Mouse (Mus musculus): ENCODE data around the gene Alpi. TPM values are rescaled to one million over a fixed set of nuclear protein-coding genes. Genes with fewer than 3 reads are reported as not detected.

Alpi gene
- total RNA-seq (2018; cell fraction: chromatin; rRNA removed): not detected
- not detected for total RNA-seq (2018; cell fraction: cytosol; rRNA removed)
- not detected for total RNA-seq (2018; cell fraction: nucleus; rRNA removed)
- not detected in 3 replicates for polyA plus RNA-seq (2018)

- Histone ChIP-seq H3K4me3 (ENCODE audit: inconsistent target) (no peak within 1 kb of the TSS), H3K36me3 (ENCODE audit: inconsistent target) (no peaks in the 10 kb centered on the region), H3K79me2 (ENCODE audit: inconsistent target) (no peaks in the 10 kb centered on the region), H3K27ac (no peak within 1 kb of the TSS)
- 100% methylated on average over 1 of the region's 1 CpGs for WGBS (ENCODE audit: missing documents)
Measured at GRCm38 (mm10) chr1:87101411-87101810, at the start of gene Alpi. Gene Alpi (minus strand): TSS chr1:87101606.

GRCm38 (mm10) chr1:87149422-87149821 lies 48.0 kb upstream of the Alpi start:
- H3K4me3 ChIP-seq (ENCODE audit: inconsistent target): no peak overlapping the region
- WGBS (ENCODE audit: missing documents): 29% methylated on average over 13 of the region's 13 CpGs
- no peaks in the 10 kb centered on the region for H3K36me3 ChIP-seq (ENCODE audit: inconsistent target)
- H3K79me2 ChIP-seq (ENCODE audit: inconsistent target): no peaks in the 10 kb centered on the region
- H3K27ac ChIP-seq: no peak overlapping the region

- no peak overlapping the region for H3K27ac ChIP-seq
- H3K79me2 ChIP-seq (ENCODE audit: inconsistent target): no peaks in the 10 kb centered on the region
- WGBS (ENCODE audit: missing documents): 87% methylated on average over 10 of the region's 10 CpGs
- H3K36me3 ChIP-seq (ENCODE audit: inconsistent target): no peaks in the 10 kb centered on the region
- H3K4me3 ChIP-seq (ENCODE audit: inconsistent target): no peak overlapping the region
Measured at GRCm38 (mm10) chr1:87143141-87143540, 41.7 kb upstream of the Alpi start.

- no peaks in the 10 kb centered on the region for H3K79me2 ChIP-seq (ENCODE audit: inconsistent target)
- no peak overlapping the region for H3K27ac ChIP-seq
- 81% methylated on average over 9 of the region's 9 CpGs for WGBS (ENCODE audit: missing documents)
- H3K4me3 ChIP-seq (ENCODE audit: inconsistent target): no peak overlapping the region
- H3K36me3 ChIP-seq (ENCODE audit: inconsistent target): no peaks in the 10 kb centered on the region
Measured at GRCm38 (mm10) chr1:87142456-87142855, 41.0 kb upstream of the Alpi start.

- H3K27ac ChIP-seq: no peak overlapping the region
- 94% methylated on average over 3 of the region's 4 CpGs for WGBS (ENCODE audit: missing documents)
- no peak overlapping the region for H3K4me3 ChIP-seq (ENCODE audit: inconsistent target)
- no peaks in the 10 kb centered on the region for H3K36me3 ChIP-seq (ENCODE audit: inconsistent target)
- no peaks in the 10 kb centered on the region for H3K79me2 ChIP-seq (ENCODE audit: inconsistent target)
Measured at GRCm38 (mm10) chr1:87141550-87141949, 40.1 kb upstream of the Alpi start.

- Histone ChIP-seq H3K27ac (no peak overlapping the region), H3K4me3 (ENCODE audit: inconsistent target) (no peak overlapping the region), H3K36me3 (ENCODE audit: inconsistent target) (no peaks in the 10 kb centered on the region), H3K79me2 (ENCODE audit: inconsistent target) (no peaks in the 10 kb centered on the region)
- WGBS (ENCODE audit: missing documents): 93% methylated on average over 4 of the region's 4 CpGs
Measured at GRCm38 (mm10) chr1:87131803-87132202, 30.4 kb upstream of the Alpi start.

- H3K27ac ChIP-seq: no peak overlapping the region
- no peak overlapping the region for H3K4me3 ChIP-seq (ENCODE audit: inconsistent target)
- no peaks in the 10 kb centered on the region for H3K36me3 ChIP-seq (ENCODE audit: inconsistent target)
- no peaks in the 10 kb centered on the region for H3K79me2 ChIP-seq (ENCODE audit: inconsistent target)
- WGBS (ENCODE audit: missing documents): 15% methylated on average over 34 of the region's 43 CpGs
Measured at GRCm38 (mm10) chr1:87127206-87128030, 26.0 kb upstream of the Alpi start.

GRCm38 (mm10) chr1:87124673-87125072 lies 23.3 kb upstream of the Alpi start, which contains the start of gene Akp3:
Gene Akp3 (plus strand): TSS chr1:87124973.
- Histone ChIP-seq H3K36me3 (ENCODE audit: inconsistent target) (no peaks in the 10 kb centered on the region), H3K27ac (no peak within 1 kb of the TSS), H3K79me2 (ENCODE audit: inconsistent target) (no peaks in the 10 kb centered on the region), H3K4me3 (ENCODE audit: inconsistent target) (no peak within 1 kb of the TSS)
- WGBS (ENCODE audit: missing documents): 86% methylated on average over 6 of the region's 6 CpGs

GRCm38 (mm10) chr1:87114784-87115183 lies 13.4 kb upstream of the Alpi start:
- 85% methylated on average over 1 of the region's 1 CpGs for WGBS (ENCODE audit: missing documents)
- Histone ChIP-seq H3K36me3 (ENCODE audit: inconsistent target) (no peaks in the 10 kb centered on the region), H3K79me2 (ENCODE audit: inconsistent target) (no peaks in the 10 kb centered on the region), H3K4me3 (ENCODE audit: inconsistent target) (no peak overlapping the region), H3K27ac (no peak overlapping the region)

- H3K79me2 ChIP-seq (ENCODE audit: inconsistent target): no peaks in the 10 kb centered on the region
- no peaks in the 10 kb centered on the region for H3K36me3 ChIP-seq (ENCODE audit: inconsistent target)
- 33% methylated on average over 9 of the region's 9 CpGs for WGBS (ENCODE audit: missing documents)
- no peak overlapping the region for H3K27ac ChIP-seq
- no peak overlapping the region for H3K4me3 ChIP-seq (ENCODE audit: inconsistent target)
Measured at GRCm38 (mm10) chr1:87111719-87112354, 10.4 kb upstream of the Alpi start.

GRCm38 (mm10) chr1:87108564-87108963 lies 7.2 kb upstream of the Alpi start:
- no peaks in the 10 kb centered on the region for H3K36me3 ChIP-seq (ENCODE audit: inconsistent target)
- no peak overlapping the region for H3K4me3 ChIP-seq (ENCODE audit: inconsistent target)
- H3K27ac ChIP-seq: no peak overlapping the region
- H3K79me2 ChIP-seq (ENCODE audit: inconsistent target): no peaks in the 10 kb centered on the region
- WGBS (ENCODE audit: missing documents): 87% methylated on average over 4 of the region's 4 CpGs

GRCm38 (mm10) chr1:87106536-87106935 lies 5.1 kb upstream of the Alpi start:
- 77% methylated on average over 8 of the region's 8 CpGs for WGBS (ENCODE audit: missing documents)
- no peak overlapping the region for H3K4me3 ChIP-seq (ENCODE audit: inconsistent target)
- no peaks in the 10 kb centered on the region for H3K79me2 ChIP-seq (ENCODE audit: inconsistent target)
- H3K36me3 ChIP-seq (ENCODE audit: inconsistent target): no peaks in the 10 kb centered on the region
- H3K27ac ChIP-seq: no peak overlapping the region

GRCm38 (mm10) chr1:87103936-87104335 lies 2.5 kb upstream of the Alpi start:
- Histone ChIP-seq H3K36me3 (ENCODE audit: inconsistent target) (no peaks in the 10 kb centered on the region), H3K79me2 (ENCODE audit: inconsistent target) (no peaks in the 10 kb centered on the region), H3K4me3 (ENCODE audit: inconsistent target) (no peak overlapping the region), H3K27ac (no peak overlapping the region)
- WGBS (ENCODE audit: missing documents): 75% methylated on average over 1 of the region's 1 CpGs

- WGBS (ENCODE audit: missing documents): 97% methylated on average over 3 of the region's 3 CpGs
- H3K4me3 ChIP-seq (ENCODE audit: inconsistent target): no peak overlapping the region
- no peaks in the 10 kb centered on the region for H3K36me3 ChIP-seq (ENCODE audit: inconsistent target)
- no peak overlapping the region for H3K27ac ChIP-seq
- no peaks in the 10 kb centered on the region for H3K79me2 ChIP-seq (ENCODE audit: inconsistent target)
Measured at GRCm38 (mm10) chr1:87102114-87102513, 708 bp upstream of the Alpi start.

GRCm38 (mm10) chr1:87098358-87098975 lies 2.9 kb downstream of the Alpi start:
- 15% methylated on average over 29 of the region's 30 CpGs for WGBS (ENCODE audit: missing documents)
- Histone ChIP-seq H3K79me2 (ENCODE audit: inconsistent target) (no peaks in the 10 kb centered on the region), H3K27ac (no peak overlapping the region), H3K36me3 (ENCODE audit: inconsistent target) (no peaks in the 10 kb centered on the region), H3K4me3 (ENCODE audit: inconsistent target) (no peak overlapping the region)
